Mouse (Mus musculus) brain, embryonic 14.5 days (tissue): ENCODE results near the gene Pfas. TPM values are rescaled to one million over a fixed set of nuclear protein-coding genes. Genes with fewer than 3 reads are reported as not detected.
A peak's percentile ranks its signal among the peaks of the same experiment; 100 is the strongest.
"Not testable (repeated sequence)": the region's sequence is repeated elsewhere in the genome, so short reads cannot be mapped to it uniquely, and the experiment has no call there.

Experiments
- DNase-seq: peaks from one replicate; pipeline ENCODE4 v3.0.0-alpha.2; 2011; ENCODE audit warnings: low read depth
- CTCF ChIP-seq: fragments of 200-500 bp; IDR thresholded peaks from 2 replicates; pipeline ENCODE4 v1.5.1; 2012; ENCODE audit warnings: inconsistent platforms, mild to moderate bottlenecking, moderate library complexity, borderline replicate concordance; ENCODE audit not compliant: insufficient read depth, insufficient read length; ENCODE audit errors: extremely low read depth
- POLR2A ChIP-seq: fragments of 200-500 bp; IDR thresholded peaks from 2 replicates; pipeline ENCODE4 v1.6.1; 2012; ENCODE audit warnings: mild to moderate bottlenecking, inconsistent platforms, borderline replicate concordance; ENCODE audit not compliant: poor library complexity, insufficient read depth, insufficient read length, severe bottlenecking; ENCODE audit errors: extremely low read depth
- polyA plus RNA-seq: library from polyadenylated mRNA; depleted of rRNA; stranded (reverse); fragments of >200 nt; gene quantifications from 2 replicates; pipeline ENCODE4 v1.2.3, GENCODE M21; 2012

The Pfas gene
- polyA plus RNA-seq, 1 experiment, result 27.6 TPM

GRCm38 (mm10) chr11:68965845-68966244, 42.4 kb downstream of the Pfas start:
- peak; percentile 68 for DNase-seq
- no peak for TF ChIP-seq POLR2A
- peak; percentile 16; the same call in 1 of the 2 replicates for TF ChIP-seq CTCF

- TF ChIP-seq POLR2A (no peak), CTCF (no peak)
Measured at GRCm38 (mm10) chr11:68965050-68965449, 43.2 kb downstream of the Pfas start.

GRCm38 (mm10) chr11:68963405-68963804, 44.9 kb downstream of the Pfas start:
- no peak for DNase-seq

More at GRCm38 (mm10) chr11:68965050-68965449, 43.2 kb downstream of the Pfas start:
- no peak for DNase-seq

GRCm38 (mm10) chr11:68962159-68962558, 46.1 kb downstream of the Pfas start:
- not testable (repeated sequence) for DNase-seq

More at GRCm38 (mm10) chr11:68963405-68963804, 44.9 kb downstream of the Pfas start:
- TF ChIP-seq CTCF (no peak), POLR2A (no peak)

- DNase-seq, result no peak
- no peak for TF ChIP-seq POLR2A
- no peak for TF ChIP-seq CTCF
Measured at GRCm38 (mm10) chr11:68961596-68961995, 46.7 kb downstream of the Pfas start.

- DNase-seq, result no peak
- TF ChIP-seq POLR2A (no peak), CTCF (no peak)
Measured at GRCm38 (mm10) chr11:68957971-68958370, 50.3 kb downstream of the Pfas start.

GRCm38 (mm10) chr11:68957308-68957707, 51.0 kb downstream of the Pfas start, which contains the start of gene Arhgef15:
Gene Arhgef15, minus strand, starts transcription at chr11:68957480.
- TF ChIP-seq POLR2A (no peak), CTCF (no peak)

GRCm38 (mm10) chr11:68956697-68957096, 51.6 kb downstream of the Pfas start:
- TF ChIP-seq CTCF (no peak), POLR2A (no peak)
- no peak for DNase-seq

More at GRCm38 (mm10) chr11:68957308-68957707, 51.0 kb downstream of the Pfas start, which contains the start of gene Arhgef15:
- DNase-seq, result no peak

- TF ChIP-seq POLR2A, result no peak
- TF ChIP-seq CTCF, result no peak
- no peak for DNase-seq
Measured at GRCm38 (mm10) chr11:68956107-68956506, 52.2 kb downstream of the Pfas start.

GRCm38 (mm10) chr11:68955473-68955872, 52.8 kb downstream of the Pfas start:
- DNase-seq, result no peak
- TF ChIP-seq CTCF (no peak), POLR2A (no peak)

GRCm38 (mm10) chr11:68954408-68954807, 53.9 kb downstream of the Pfas start:
- DNase-seq, result no peak
- no peak for TF ChIP-seq POLR2A

GRCm38 (mm10) chr11:68953903-68954302, 54.4 kb downstream of the Pfas start:
- no peak for DNase-seq
- no peak for TF ChIP-seq POLR2A
- no peak for TF ChIP-seq CTCF
